1 mouse cellular context compared by ENCODE assay signal in genomic region chr5:104071048-104071447, GRCm38 (mm10).
TF ChIP-seq lines count a peak whose summit lies in the region.

No protein-coding gene starts in this region.

TF ChIP-seq in MEL, 35 proteins besides CTCF, POLR2A, EP300 and RAD21:
- TF ChIP-seq MAFK (IDR thresholded peaks at IDR 0.05; ENCODE audit: borderline replicate concordance, low read depth, low read length) (no peak), GATA1 (IDR thresholded peaks at IDR 0.05; ENCODE audit: low read depth, low read length) (peak; percentile 10; the same call in 1 of the 2 replicates)
